Comparison of ENCODE assay signal across 9 mouse cellular contexts in the genomic region with DNA sequence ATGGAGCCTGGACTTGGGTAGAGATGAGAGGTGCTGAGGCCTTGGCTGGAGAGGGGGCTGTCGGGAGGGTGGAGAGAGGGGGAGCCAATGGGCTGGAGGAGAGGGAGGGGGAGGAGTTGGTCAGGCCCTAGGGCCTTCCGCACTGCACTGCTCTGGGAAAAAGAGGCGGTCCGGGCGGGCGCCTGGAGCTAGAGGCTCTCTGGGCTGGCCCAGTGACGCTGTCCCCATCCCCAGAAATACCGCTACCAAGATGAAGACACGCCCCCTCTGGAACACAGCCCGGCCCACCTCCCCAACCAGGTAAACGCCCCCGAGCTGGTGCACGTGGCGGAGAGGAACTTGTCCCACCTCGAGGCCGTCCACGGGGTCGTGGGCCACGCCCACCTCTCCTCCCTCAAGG. TPM values are rescaled to one million over a fixed set of nuclear protein-coding genes. Genes with fewer than 3 reads are reported as not detected.
DNase-seq lines count a peak whose midpoint lies in the region; ATAC-seq lines count a peak whose summit lies in the region.
"Had no signal": no experiment of that assay in that cellular context is flagged by ENCODE, and none has a peak within 500 bp of the region (broad histone marks: within the 10 kb centered on the region; RNA-seq: fewer than 3 reads in every experiment).

No protein-coding gene starts in this region.

- H3K27ac ChIP-seq in intestine, embryonic 15.5 days = peak overlapping the region; percentile 78

- ATAC-seq in cerebellum, adult (ENCODE audit: insufficient number of reproducible peaks, low FRiP score, low TSS enrichment) = 0 out of 2 replicates have a peak, but pooled peaks have one; percentile 26
- peak; percentile 63 for ATAC-seq in intestine, embryonic 15.5 days
- no peak for ATAC-seq in megakaryocyte, adult 5-6 weeks (ENCODE audit: poor library complexity, severe bottlenecking)

- peak overlapping the region; percentile 69 for H3K4me2 ChIP-seq in intestine, embryonic 15.5 days (replicated peaks)

- no peak for DNase-seq in cerebellum, adult 8-10 months
- DNase-seq in cerebellum, adult 9-11 months = peak; percentile 82
- DNase-seq in gastrocnemius, postnatal 14 days = peak; percentile 85
- DNase-seq in lung, postnatal 4 days = peak; percentile 57 to 80
- DNase-seq in testis, postnatal 14 days (ENCODE audit: low spot score) = peak; percentile 72

- intact Hi-C loops in gastrocnemius, postnatal 14 days (cut with DNase I; ENCODE audit: low total_unique reads) = no loop called here

- H3K4me1 ChIP-seq in intestine, embryonic 15.5 days (replicated peaks) = peaks cover 45% of the 10 kb centered on the region

- H3K36me3 ChIP-seq in intestine, embryonic 15.5 days = peaks cover 8% of the 10 kb centered on the region

- H3K4me3 ChIP-seq in intestine, embryonic 15.5 days (replicated peaks) = peak overlapping the region; percentile 35

- WGBS in intestine, embryonic 15.5 days = 9% methylated on average over 19 of the region's 19 CpGs

- no peaks in the 10 kb centered on the region for H3K27me3 ChIP-seq in intestine, embryonic 15.5 days (replicated peaks)

- peak overlapping the region; percentile 13; the same call in 1 of the 2 replicates for H3K9ac ChIP-seq in intestine, embryonic 15.5 days

- no peaks in the 10 kb centered on the region for H3K9me3 ChIP-seq in intestine, embryonic 15.5 days

RNA-seq across cellular contexts. Expression of gene Dlg4, which starts 9.9 kb away (rescaled TPM):
- 1 to 10 TPM; 8.7 to 9.2 TPM for total RNA-seq in gastrocnemius, postnatal 14 days (2021)
- polyA plus RNA-seq in intestine, embryonic 15.5 days (2015; fragmentation: Nextera tagmentation; extraction: Ambion mirVana) = 7.2 and 8.5 TPM in 2 replicates
- 5.2 and 10.1 TPM in 2 replicates for total RNA-seq in megakaryocyte, adult 5-6 weeks (2015)
- 1.3 and 3.7 TPM in 2 replicates for total RNA-seq in megakaryocyte, adult 5-6 weeks (2017)

RNA-seq across cellular contexts. Expression of gene Acadvl, which starts 11.5 kb away (rescaled TPM):
- 100 to 1,000 TPM; 266 to 408 TPM for total RNA-seq in gastrocnemius, postnatal 14 days (2021)
- 114 and 128 TPM in 2 replicates for polyA plus RNA-seq in intestine, embryonic 15.5 days (2015; fragmentation: Nextera tagmentation; extraction: Ambion mirVana)
- 32.7 and 35.0 TPM in 2 replicates for total RNA-seq in megakaryocyte, adult 5-6 weeks (2015)
- 31.7 and 37.0 TPM in 2 replicates for total RNA-seq in megakaryocyte, adult 5-6 weeks (2017)

RNA-seq across cellular contexts. Expression of gene Dvl2, which starts 26.3 kb away (rescaled TPM):
- total RNA-seq in gastrocnemius, postnatal 14 days (2021) = 1 to 10 TPM; 5.1 to 7.8 TPM
- polyA plus RNA-seq in intestine, embryonic 15.5 days (2015; fragmentation: Nextera tagmentation; extraction: Ambion mirVana) = 30.5 and 31.8 TPM in 2 replicates
- 7.9 and 9.3 TPM in 2 replicates for total RNA-seq in megakaryocyte, adult 5-6 weeks (2015)
- total RNA-seq in megakaryocyte, adult 5-6 weeks (2017) = 12.7 and 16.9 TPM in 2 replicates

RNA-seq across cellular contexts. Expression of gene Asgr1, which starts 27.2 kb away (rescaled TPM):
- total RNA-seq in gastrocnemius, postnatal 14 days (2021) = not detected
- 0.19 and 0.56 TPM in 2 replicates for polyA plus RNA-seq in intestine, embryonic 15.5 days (2015; fragmentation: Nextera tagmentation; extraction: Ambion mirVana)
- not detected in 2 replicates for total RNA-seq in megakaryocyte, adult 5-6 weeks (2015)
- total RNA-seq in megakaryocyte, adult 5-6 weeks (2017) = not detected in 2 replicates
- total RNA-seq: hematopoietic stem cell, adult 5-6 weeks had no signal

RNA-seq across cellular contexts. Expression of gene Phf23, which starts 31.1 kb away (rescaled TPM):
- 10 to 100 TPM; 20.4 to 20.7 TPM for total RNA-seq in gastrocnemius, postnatal 14 days (2021)
- polyA plus RNA-seq in intestine, embryonic 15.5 days (2015; fragmentation: Nextera tagmentation; extraction: Ambion mirVana) = 58.6 and 61.3 TPM in 2 replicates
- 34.0 and 37.0 TPM in 2 replicates for total RNA-seq in megakaryocyte, adult 5-6 weeks (2015)
- 42.5 and 45.8 TPM in 2 replicates for total RNA-seq in megakaryocyte, adult 5-6 weeks (2017)

Comparison
In these comparisons a context has a peak if more than half of its experiments do, and no peak if none do; other contexts are left out.
1. RNA of gene Acadvl, which starts 11.5 kb away (total RNA-seq): 266 to 408 TPM in gastrocnemius, postnatal 14 days; 31.7 to 37.0 TPM in megakaryocyte, adult 5-6 weeks; every median in the first group is over 4 times any median in the second.